Mouse (Mus musculus) heart, postnatal 4 days (tissue): ENCODE measurements around the gene Zfp593. TPM values are rescaled to one million over a fixed set of nuclear protein-coding genes. Genes with fewer than 3 reads are reported as not detected.

Source experiments
- DNase-seq: peaks from one replicate; pipeline ENCODE4 v3.0.0; 2021
- total RNA-seq, 2 experiments: library from RNA; stranded (reverse); gene quantifications; 2 replicates each; pipeline ENCODE4 v1.2.3; 2021

Gene Zfp593
- total RNA-seq, 2 experiments from 2014 or later: 5.8 TPM

DNA sequence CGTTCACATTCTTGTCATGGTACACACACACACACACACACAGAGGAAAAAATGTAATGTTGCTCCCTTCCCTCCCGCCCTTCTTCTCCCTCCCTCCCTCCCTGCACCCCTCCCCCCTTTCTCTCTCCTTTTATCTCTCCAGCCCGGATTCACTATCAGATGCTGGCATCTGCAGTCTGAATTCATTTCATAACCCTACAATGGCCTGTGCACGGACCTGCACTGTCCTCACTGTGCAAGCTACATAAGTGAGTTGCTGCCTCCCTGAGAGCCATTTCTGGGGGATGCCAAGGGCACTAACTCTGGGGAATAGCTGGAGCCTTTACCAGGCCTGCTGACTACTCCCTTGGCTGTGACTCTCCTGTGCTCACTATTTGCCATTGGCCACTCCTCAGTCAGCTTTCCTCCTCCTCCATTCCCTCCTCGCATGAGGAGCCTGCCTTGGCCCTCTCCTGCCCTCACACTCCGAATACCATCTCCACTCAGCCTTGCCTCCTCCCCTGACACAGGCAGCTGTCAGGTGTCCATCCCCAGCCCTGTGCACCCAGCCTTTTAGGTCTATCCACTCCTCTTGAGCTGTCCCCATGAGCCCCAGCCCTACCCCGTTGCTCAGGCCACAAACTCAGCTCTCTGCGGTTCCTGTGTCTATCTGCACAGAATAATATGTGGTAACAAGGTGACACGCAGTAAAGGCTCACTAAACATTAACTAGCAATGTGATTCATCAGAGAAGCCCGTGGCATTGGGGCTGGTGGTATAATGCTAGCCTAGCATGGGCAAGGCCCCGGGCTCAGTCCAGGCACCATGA lies 22.4 kb downstream of the Zfp593 start:
- DNase-seq: no peak

DNA sequence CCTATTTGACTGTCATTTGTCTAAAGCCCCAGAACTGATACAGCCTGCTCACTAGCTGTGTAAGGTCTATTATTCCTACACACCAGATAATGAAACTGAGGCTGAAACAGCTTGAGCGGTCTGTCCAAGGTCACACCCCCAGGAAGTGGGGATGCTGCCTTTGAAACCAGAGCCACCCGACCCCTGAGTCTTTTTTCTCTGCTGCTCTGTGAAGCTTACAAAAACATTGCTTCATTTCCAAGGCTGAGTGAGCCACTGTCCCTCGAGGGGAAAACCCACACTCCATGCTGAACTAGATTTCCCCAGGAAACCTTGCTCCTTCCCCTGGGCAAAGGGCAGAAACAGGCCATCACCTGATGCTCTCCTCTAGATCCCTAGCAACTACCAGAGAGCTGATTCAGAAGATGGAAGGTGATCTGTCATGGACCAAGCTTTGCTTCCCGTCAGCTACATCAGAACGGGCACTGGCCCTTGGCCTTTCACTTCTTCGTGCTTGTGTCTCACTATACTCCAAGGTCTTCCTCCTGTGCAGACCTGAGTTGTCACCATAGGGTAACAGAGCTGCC lies 38.8 kb downstream of the Zfp593 start:
- no peak for DNase-seq

DNA sequence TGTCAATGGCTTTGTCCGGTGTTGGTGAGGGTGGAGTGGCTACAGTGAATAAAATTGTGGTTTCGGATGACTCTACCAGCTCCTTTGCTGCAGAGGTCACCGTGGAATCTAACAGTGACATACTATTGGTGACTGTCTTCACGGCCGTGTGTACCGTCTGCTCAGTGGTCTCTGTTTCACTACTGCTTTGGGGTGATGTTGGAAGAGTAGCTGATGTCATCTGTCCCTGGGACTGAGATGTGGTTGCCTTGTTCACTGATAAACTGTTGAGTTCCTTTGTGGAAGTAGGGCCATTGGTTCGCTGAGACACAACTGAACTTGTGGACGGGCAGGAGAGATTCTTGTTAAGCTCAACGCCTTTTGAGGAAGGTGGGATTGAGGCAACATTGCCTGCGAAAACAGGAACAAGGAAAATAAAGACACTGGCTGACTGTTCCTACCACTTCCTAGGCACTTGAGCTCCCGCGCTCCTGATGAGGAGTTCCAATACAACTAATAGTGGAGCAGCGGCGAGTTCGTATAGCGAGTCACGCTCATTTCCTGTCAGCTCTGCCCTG lies 42.0 kb downstream of the Zfp593 start:
- DNase-seq: no peak

DNA sequence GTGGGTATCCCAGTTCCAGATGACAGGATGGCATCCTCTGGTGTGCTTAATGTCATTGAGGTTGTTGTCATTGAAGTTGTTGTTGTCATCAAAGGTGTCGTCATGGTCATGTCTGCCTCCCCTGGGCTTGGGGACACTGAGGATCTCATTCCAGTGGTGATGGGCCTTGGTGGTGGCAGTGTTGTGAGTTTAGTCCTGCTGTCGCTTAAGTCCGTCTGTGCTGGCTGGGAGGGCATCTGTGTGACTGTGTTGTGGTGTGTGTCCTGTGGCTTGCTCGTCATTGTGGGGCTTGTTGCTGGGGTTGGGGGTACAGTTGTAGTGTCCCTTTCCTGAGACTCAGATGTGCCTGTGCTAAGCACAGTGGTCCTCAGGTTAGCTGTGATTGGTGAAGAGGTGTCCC lies 42.5 kb downstream of the Zfp593 start, which contains the start of gene Gm7534:
Gene Gm7534, minus strand, starts transcription at position 101 of the 400 bp plus-strand sequence.
- DNase-seq: no peak

DNA sequence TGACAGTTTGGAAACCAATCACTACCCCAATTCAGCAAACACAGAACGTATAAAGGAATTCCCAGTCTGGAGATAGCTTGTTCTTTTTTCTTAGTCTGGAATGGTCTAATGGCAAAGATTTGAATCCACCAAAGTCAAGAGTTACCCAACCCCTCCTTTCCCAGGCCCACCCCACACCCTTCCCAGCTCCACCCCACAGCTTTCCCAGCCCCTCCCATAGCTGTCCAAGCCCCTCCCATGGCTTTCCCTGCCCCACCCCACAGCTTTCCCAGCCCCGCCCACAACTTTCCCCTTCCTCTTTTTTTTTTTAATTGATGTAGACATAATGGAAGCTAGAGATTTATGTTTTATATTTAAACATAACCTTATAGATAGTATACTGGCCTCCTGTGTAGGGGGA lies 46.0 kb downstream of the Zfp593 start:
- DNase-seq: no peak

Other genes with a start within 250 kb of the Zfp593 start
- 10 to 100 TPM; 39.1 to 40.7 TPM for gene Dhdds, start 244.7 kb downstream of the Zfp593 start, total RNA-seq
- gene Lin28a, start 226.8 kb downstream of the Zfp593 start, total RNA-seq: under 1 TPM; 0.27 to 0.29 TPM
- not detected for gene Zfp683, start 191.8 kb downstream of the Zfp593 start, total RNA-seq
- not detected for gene Crybg2, start 184.8 kb downstream of the Zfp593 start, total RNA-seq
- gene Cd52, start 150.5 kb downstream of the Zfp593 start, total RNA-seq: 1 to 10 TPM; 4.3 to 5.6 TPM
- gene Ubxn11, start 143.0 kb downstream of the Zfp593 start, total RNA-seq: 1 to 10 TPM; 1.2 to 2.0 TPM
- gene Sh3bgrl3, start 116.8 kb downstream of the Zfp593 start, total RNA-seq: 10 to 100 TPM; 70.4 to 72.6 TPM
- 10 to 100 TPM; 34.5 to 38.7 TPM for gene Cep85, start 58.5 kb downstream of the Zfp593 start, total RNA-seq
- not detected for gene Gm7534, start 42.6 kb downstream of the Zfp593 start, total RNA-seq
- not detected for gene Catsper4, start 18.2 kb downstream of the Zfp593 start, total RNA-seq
- gene Cnksr1, start 7.2 kb downstream of the Zfp593 start, total RNA-seq: 1 to 10 TPM; 1.6 to 2.0 TPM
- not detected for gene E130218I03Rik, start 1.9 kb downstream of the Zfp593 start, total RNA-seq
- not detected for gene Gm30191, start 1.3 kb upstream of the Zfp593 start, total RNA-seq
- gene Grrp1, start 8.5 kb upstream of the Zfp593 start, total RNA-seq: 10 to 100 TPM in 1 of 2 experiments, 1 to 10 TPM in 1; 8.9 to 10.3 TPM
- 10 to 100 TPM; 11.8 to 12.2 TPM for gene Pdik1l, start 42.3 kb upstream of the Zfp593 start, total RNA-seq
- 100 to 1,000 TPM; 199 to 226 TPM for gene Trim63, start 69.5 kb upstream of the Zfp593 start, total RNA-seq
- under 1 TPM; 0.29 to 0.61 TPM for gene Slc30a2, start 97.6 kb upstream of the Zfp593 start, total RNA-seq
- 1 to 10 TPM; 2.7 to 2.9 TPM for gene Extl1, start 138.3 kb upstream of the Zfp593 start, total RNA-seq
- gene Pafah2, start 150.7 kb upstream of the Zfp593 start, total RNA-seq: 1 to 10 TPM; 8.6 to 8.9 TPM
- gene Stmn1, start 222.7 kb upstream of the Zfp593 start, total RNA-seq: 100 to 1,000 TPM; 312 to 327 TPM